Mouse (Mus musculus): ENCODE data around the gene Avp. TPM values are rescaled to one million over a fixed set of nuclear protein-coding genes. Genes with fewer than 3 reads are reported as not detected.

Avp gene
- total and polyA plus RNA-seq, 2 experiments from 2014 or later = 12.2 to 317 TPM

DNA sequence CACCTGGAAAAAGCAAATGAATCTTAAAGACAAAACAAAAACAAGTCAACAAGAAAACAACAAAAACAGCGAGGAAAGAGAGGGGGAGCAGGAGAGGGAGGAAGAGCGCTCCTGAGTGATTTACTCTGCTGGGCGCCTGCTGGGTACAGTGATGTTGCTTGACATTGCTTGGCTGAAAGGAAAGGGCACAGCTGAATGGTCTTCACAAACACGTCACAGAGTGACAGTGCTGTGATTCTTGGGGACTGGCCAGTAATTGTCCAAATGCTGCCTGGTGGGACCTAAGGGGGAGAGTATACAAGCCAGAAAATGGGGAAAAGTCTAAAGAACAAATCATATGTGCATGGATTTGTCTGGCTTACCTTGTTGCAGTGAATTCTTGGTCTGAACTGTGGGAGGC, 19.8 kb upstream of the Avp start:
- WGBS = 86% methylated on average over 4 of the region's 4 CpGs
- TF ChIP-seq CTCF (IDR thresholded peaks at IDR 0.05) = no peak

GRCm38 (mm10) chr2:130598399-130598798, 16.0 kb upstream of the Avp start:
- Histone ChIP-seq H3K9me3 (ENCODE audit: low read length) (no peaks in the 10 kb centered on the region), H3K4me2 (ENCODE audit: low read depth, low read length, poor library complexity, severe bottlenecking) (no peak overlapping the region), H3K36me3 (ENCODE audit: insufficient read depth, low read length) (peaks cover 47% of the 10 kb centered on the region), H3K27me3 (ENCODE audit: insufficient read depth, low read length) (no peaks in the 10 kb centered on the region), H3K4me3 (ENCODE audit: low read depth, low read length) (no peak overlapping the region), H3K9ac (replicated peaks; ENCODE audit: low read length, poor library complexity, severe bottlenecking) (no peak overlapping the region), H3K4me1 (ENCODE audit: insufficient read depth, low read length) (no peaks in the 10 kb centered on the region), H3K27ac (ENCODE audit: low read depth, low read length) (no peak overlapping the region)
- WGBS = 73% methylated on average over 3 of the region's 3 CpGs
- ATAC-seq (ENCODE audit: low FRiP score) (no peak), DNase-seq (ENCODE audit: low spot score) (no peak)
- no peak for TF ChIP-seq CTCF (IDR thresholded peaks at IDR 0.05)

More for the DNA sequence above, 19.8 kb upstream of the Avp start:
- Histone ChIP-seq H3K4me2 (ENCODE audit: low read depth, low read length, poor library complexity, severe bottlenecking) (no peak overlapping the region), H3K36me3 (ENCODE audit: insufficient read depth, low read length) (peaks cover 36% of the 10 kb centered on the region), H3K4me3 (ENCODE audit: low read depth, low read length) (no peak overlapping the region), H3K27ac (ENCODE audit: low read depth, low read length) (no peak overlapping the region), H3K9ac (replicated peaks; ENCODE audit: low read length, poor library complexity, severe bottlenecking) (no peak overlapping the region), H3K9me3 (ENCODE audit: low read length) (no peaks in the 10 kb centered on the region), H3K4me1 (ENCODE audit: insufficient read depth, low read length) (no peaks in the 10 kb centered on the region), H3K27me3 (ENCODE audit: insufficient read depth, low read length) (no peaks in the 10 kb centered on the region)
- no peak for ATAC-seq (ENCODE audit: low FRiP score)
- no peak for DNase-seq (ENCODE audit: low spot score)

GRCm38 (mm10) chr2:130597601-130598010, 15.3 kb upstream of the Avp start:
- Histone ChIP-seq H3K4me2 (ENCODE audit: low read depth, low read length, poor library complexity, severe bottlenecking) (no peak overlapping the region), H3K4me1 (ENCODE audit: insufficient read depth, low read length) (no peaks in the 10 kb centered on the region), H3K27ac (ENCODE audit: low read depth, low read length) (no peak overlapping the region), H3K27me3 (ENCODE audit: insufficient read depth, low read length) (no peaks in the 10 kb centered on the region), H3K36me3 (ENCODE audit: insufficient read depth, low read length) (peaks cover 45% of the 10 kb centered on the region), H3K4me3 (ENCODE audit: low read depth, low read length) (no peak overlapping the region), H3K9ac (replicated peaks; ENCODE audit: low read length, poor library complexity, severe bottlenecking) (no peak overlapping the region), H3K9me3 (ENCODE audit: low read length) (no peaks in the 10 kb centered on the region)
- DNase-seq (ENCODE audit: low spot score) (peak; percentile 64), ATAC-seq (ENCODE audit: low FRiP score) (peak; percentile 52)
- peak; percentile 79 for TF ChIP-seq CTCF (IDR thresholded peaks at IDR 0.05)
- 9% methylated on average over 1 of the region's 1 CpGs for WGBS

- no peak for ATAC-seq (ENCODE audit: low FRiP score)
- Histone ChIP-seq H3K9ac (replicated peaks; ENCODE audit: low read length, poor library complexity, severe bottlenecking) (no peak overlapping the region), H3K36me3 (ENCODE audit: insufficient read depth, low read length) (peaks cover 49% of the 10 kb centered on the region), H3K4me1 (ENCODE audit: insufficient read depth, low read length) (no peaks in the 10 kb centered on the region), H3K4me3 (ENCODE audit: low read depth, low read length) (no peak overlapping the region), H3K27ac (ENCODE audit: low read depth, low read length) (no peak overlapping the region), H3K9me3 (ENCODE audit: low read length) (no peaks in the 10 kb centered on the region), H3K27me3 (ENCODE audit: insufficient read depth, low read length) (no peaks in the 10 kb centered on the region), H3K4me2 (ENCODE audit: low read depth, low read length, poor library complexity, severe bottlenecking) (no peak overlapping the region)
- TF ChIP-seq CTCF (IDR thresholded peaks at IDR 0.05) = no peak
- DNase-seq (ENCODE audit: low spot score) = no peak
- WGBS = 71% methylated on average over 1 of the region's 1 CpGs
Observed at GRCm38 (mm10) chr2:130595596-130595995, 13.2 kb upstream of the Avp start.

- no peaks in the 10 kb centered on the region for H3K9me3 ChIP-seq (ENCODE audit: low read length)
- WGBS = 89% methylated on average over 2 of the region's 2 CpGs
- H3K27me3 ChIP-seq (ENCODE audit: insufficient read depth, low read length) = no peaks in the 10 kb centered on the region
- TF ChIP-seq CTCF (IDR thresholded peaks at IDR 0.05) = no peak
- no peak overlapping the region for H3K4me3 ChIP-seq (ENCODE audit: low read depth, low read length)
- no peak overlapping the region for H3K27ac ChIP-seq (ENCODE audit: low read depth, low read length)
- peaks cover 28% of the 10 kb centered on the region for H3K36me3 ChIP-seq (ENCODE audit: insufficient read depth, low read length)
- no peak overlapping the region for H3K9ac ChIP-seq (replicated peaks; ENCODE audit: low read length, poor library complexity, severe bottlenecking)
- ATAC-seq (ENCODE audit: low FRiP score) (no peak), DNase-seq (ENCODE audit: low spot score) (no peak)
- H3K4me2 ChIP-seq (ENCODE audit: low read depth, low read length, poor library complexity, severe bottlenecking) = no peak overlapping the region
- no peaks in the 10 kb centered on the region for H3K4me1 ChIP-seq (ENCODE audit: insufficient read depth, low read length)
Observed at GRCm38 (mm10) chr2:130591016-130591415, 8.7 kb upstream of the Avp start.

GRCm38 (mm10) chr2:130589761-130590160, 7.4 kb upstream of the Avp start:
- Histone ChIP-seq H3K36me3 (ENCODE audit: insufficient read depth, low read length) (peaks cover 20% of the 10 kb centered on the region), H3K27me3 (ENCODE audit: insufficient read depth, low read length) (no peaks in the 10 kb centered on the region), H3K4me1 (ENCODE audit: insufficient read depth, low read length) (no peaks in the 10 kb centered on the region), H3K9ac (replicated peaks; ENCODE audit: low read length, poor library complexity, severe bottlenecking) (no peak overlapping the region), H3K4me3 (ENCODE audit: low read depth, low read length) (no peak overlapping the region), H3K27ac (ENCODE audit: low read depth, low read length) (no peak overlapping the region), H3K4me2 (ENCODE audit: low read depth, low read length, poor library complexity, severe bottlenecking) (no peak overlapping the region), H3K9me3 (ENCODE audit: low read length) (no peaks in the 10 kb centered on the region)
- DNase-seq (ENCODE audit: low spot score) = no peak
- whole genome bisulfite sequencing = 94% methylated on average over 2 of the region's 2 CpGs
- no peak for TF ChIP-seq CTCF (IDR thresholded peaks at IDR 0.05)
- ATAC-seq (ENCODE audit: low FRiP score) = no peak

All from midbrain, postnatal 0 days (tissue).